Mouse (Mus musculus) adrenal gland, adult (tissue): ENCODE results near the gene Fstl4.

Experiments
- DNase-seq, 2 experiments: peaks; one replicate each; pipeline ENCODE4 v3.0.0; 2022 to 2023; ENCODE audit warnings: low spot score in 1 of 2; ENCODE audit not compliant: inconsistent age in 2 of 2

Gene Fstl4

GRCm38 (mm10) chr11:52889527-52889926, 125.1 kb downstream of the Fstl4 start:
- no peak for DNase-seq

- no peak for DNase-seq
Observed at GRCm38 (mm10) chr11:52890156-52890555, 125.7 kb downstream of the Fstl4 start.

GRCm38 (mm10) chr11:52904101-52904500, 139.7 kb downstream of the Fstl4 start:
- no peak for DNase-seq

- peak in 1 of 2 experiments; percentile 49 for DNase-seq
Observed at GRCm38 (mm10) chr11:52910788-52911187, 146.4 kb downstream of the Fstl4 start.

- DNase-seq: no peak
Observed at GRCm38 (mm10) chr11:52914431-52914830, 150.0 kb downstream of the Fstl4 start.

GRCm38 (mm10) chr11:52915648-52916047, 151.2 kb downstream of the Fstl4 start:
- DNase-seq: no peak

GRCm38 (mm10) chr11:52919231-52919960, 155.0 kb downstream of the Fstl4 start:
- DNase-seq: peak; percentile 57 to 80

GRCm38 (mm10) chr11:52924196-52924595, 159.8 kb downstream of the Fstl4 start:
- DNase-seq: no peak

GRCm38 (mm10) chr11:52928321-52928720, 163.9 kb downstream of the Fstl4 start:
- no peak for DNase-seq

GRCm38 (mm10) chr11:52939336-52940070, 175.1 kb downstream of the Fstl4 start:
- peak; percentile 33 to 71 for DNase-seq

GRCm38 (mm10) chr11:52942967-52943366, 178.5 kb downstream of the Fstl4 start:
- DNase-seq: no peak

- DNase-seq: no peak
Observed at GRCm38 (mm10) chr11:52954995-52955394, 190.6 kb downstream of the Fstl4 start.

- DNase-seq: no peak
Observed at GRCm38 (mm10) chr11:52968809-52969208, 204.4 kb downstream of the Fstl4 start.

GRCm38 (mm10) chr11:52970396-52970795, 206.0 kb downstream of the Fstl4 start:
- DNase-seq: no peak

- no peak for DNase-seq
Observed at GRCm38 (mm10) chr11:52986986-52987385, 222.6 kb downstream of the Fstl4 start.

GRCm38 (mm10) chr11:52994688-52995087, 230.3 kb downstream of the Fstl4 start:
- no peak for DNase-seq

GRCm38 (mm10) chr11:52996434-52997093, 232.1 kb downstream of the Fstl4 start:
- no peak for DNase-seq

GRCm38 (mm10) chr11:52997421-52997820, 233.0 kb downstream of the Fstl4 start:
- no peak for DNase-seq

- no peak for DNase-seq
Observed at GRCm38 (mm10) chr11:53000226-53000625, 235.8 kb downstream of the Fstl4 start.

- DNase-seq: no peak
Observed at GRCm38 (mm10) chr11:53003361-53003760, 238.9 kb downstream of the Fstl4 start.

- DNase-seq: no peak
Observed at GRCm38 (mm10) chr11:53003811-53004210, 239.4 kb downstream of the Fstl4 start.

- no peak for DNase-seq
Observed at GRCm38 (mm10) chr11:53009597-53009996, 245.2 kb downstream of the Fstl4 start.
